Mouse (Mus musculus): ENCODE data around the gene Hist3h2ba. TPM values are rescaled to one million over a fixed set of nuclear protein-coding genes. Genes with fewer than 3 reads are reported as not detected.

The Hist3h2ba gene
- polyA plus RNA-seq, 1 experiment from 2014 or later = 17.9 TPM

GRCm38 (mm10) chr11:58917745-58918366, 30.9 kb upstream of the Hist3h2ba start, which contains the start of gene Btnl10:
Gene Btnl10 (plus strand): TSS chr11:58917908.
- Histone ChIP-seq H3K36me3 (ENCODE audit: control insufficient read depth, insufficient read depth) (peaks cover 17% of the 10 kb centered on the region), H3K27me3 (ENCODE audit: control insufficient read depth, insufficient read depth, low read depth, low read length) (no peaks in the 10 kb centered on the region), H3K9ac (ENCODE audit: low read depth, low read length) (peak within 1 kb of the TSS; percentile 78), H3K4me3 (ENCODE audit: low read depth, low read length) (peak within 1 kb of the TSS; percentile 69), H3K9me3 (replicated peaks; ENCODE audit: control insufficient read depth, low read length) (no peaks in the 10 kb centered on the region), H3K4me2 (ENCODE audit: low read depth, low read length) (peak within 1 kb of the TSS; percentile 76), H3K4me1 (ENCODE audit: control insufficient read depth, low read depth, low read length) (peaks cover 52% of the 10 kb centered on the region), H3K27ac (ENCODE audit: low read length) (peak within 1 kb of the TSS; percentile 94)
- ATAC-seq (ENCODE audit: low read depth) = peak; percentile 85
- WGBS (ENCODE audit: insufficient replicate concordance) = 32% methylated on average over 12 of the region's 12 CpGs

DNA sequence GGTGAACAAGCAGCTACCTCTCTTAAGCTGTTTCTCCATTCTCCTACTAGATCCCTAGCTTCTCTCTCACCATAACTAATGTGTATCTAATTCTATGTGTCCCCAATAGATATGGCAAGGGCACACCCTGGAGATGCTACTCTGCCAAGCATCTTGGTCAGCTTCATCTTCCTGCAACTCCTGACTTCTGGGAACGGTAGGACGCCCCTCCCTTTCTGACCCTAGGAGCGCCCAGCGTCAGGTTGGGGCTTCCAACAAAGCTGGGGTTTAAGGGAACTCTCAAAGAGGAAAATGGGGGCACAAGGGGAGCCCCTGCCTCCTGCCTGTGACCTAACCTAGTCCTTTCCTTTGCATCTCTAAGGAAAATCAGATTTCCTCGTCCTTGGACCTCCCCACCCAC, 30.0 kb upstream of the Hist3h2ba start:
- peaks cover 43% of the 10 kb centered on the region for H3K4me1 ChIP-seq (ENCODE audit: control insufficient read depth, low read depth, low read length)
- H3K9me3 ChIP-seq (replicated peaks; ENCODE audit: control insufficient read depth, low read length) = no peaks in the 10 kb centered on the region
- H3K36me3 ChIP-seq (ENCODE audit: control insufficient read depth, insufficient read depth) = peaks cover 19% of the 10 kb centered on the region
- ATAC-seq (ENCODE audit: low read depth) = no peak
- WGBS (ENCODE audit: insufficient replicate concordance) = 33% methylated on average over 5 of the region's 5 CpGs
- peak overlapping the region; percentile 69 for H3K4me3 ChIP-seq (ENCODE audit: low read depth, low read length)
- peak overlapping the region; percentile 78 for H3K9ac ChIP-seq (ENCODE audit: low read depth, low read length)
- peak overlapping the region; percentile 76 for H3K4me2 ChIP-seq (ENCODE audit: low read depth, low read length)
- peak overlapping the region; percentile 94 for H3K27ac ChIP-seq (ENCODE audit: low read length)
- no peaks in the 10 kb centered on the region for H3K27me3 ChIP-seq (ENCODE audit: control insufficient read depth, insufficient read depth, low read depth, low read length)

- Histone ChIP-seq H3K4me1 (ENCODE audit: control insufficient read depth, low read depth, low read length) (peaks cover 14% of the 10 kb centered on the region), H3K4me2 (ENCODE audit: low read depth, low read length) (no peak overlapping the region), H3K27ac (ENCODE audit: low read length) (no peak overlapping the region), H3K9me3 (replicated peaks; ENCODE audit: control insufficient read depth, low read length) (no peaks in the 10 kb centered on the region), H3K4me3 (ENCODE audit: low read depth, low read length) (no peak overlapping the region), H3K9ac (ENCODE audit: low read depth, low read length) (no peak overlapping the region), H3K27me3 (ENCODE audit: control insufficient read depth, insufficient read depth, low read depth, low read length) (no peaks in the 10 kb centered on the region), H3K36me3 (ENCODE audit: control insufficient read depth, insufficient read depth) (peaks cover 19% of the 10 kb centered on the region)
- no peak for ATAC-seq (ENCODE audit: low read depth)
- WGBS (ENCODE audit: insufficient replicate concordance) = 82% methylated on average over 9 of the region's 9 CpGs
Measured at GRCm38 (mm10) chr11:58922420-58922819, 26.3 kb upstream of the Hist3h2ba start.

DNA sequence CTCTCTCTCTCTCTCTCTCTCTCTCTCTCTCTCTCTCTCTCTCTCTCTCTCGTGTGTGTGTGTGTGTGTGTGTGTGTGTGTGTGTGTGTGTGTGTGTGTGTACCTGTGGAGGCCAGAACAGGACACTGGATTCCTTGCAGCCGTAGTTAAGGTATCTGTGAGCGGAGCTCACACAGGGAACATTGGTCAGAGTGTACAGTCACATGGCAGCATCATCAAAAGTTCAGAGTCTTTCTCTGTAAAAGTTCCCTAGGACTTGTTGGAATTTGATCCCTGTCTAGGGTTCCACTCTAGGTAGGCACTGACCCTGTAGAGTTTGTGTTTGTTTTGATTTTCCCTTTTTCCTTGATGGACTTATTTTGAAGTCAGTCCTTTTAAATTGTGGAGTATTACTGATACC, 22.1 kb upstream of the Hist3h2ba start:
- H3K9me3 ChIP-seq (replicated peaks; ENCODE audit: control insufficient read depth, low read length) = no peaks in the 10 kb centered on the region
- peaks cover 16% of the 10 kb centered on the region for H3K36me3 ChIP-seq (ENCODE audit: control insufficient read depth, insufficient read depth)
- peaks cover 37% of the 10 kb centered on the region for H3K4me1 ChIP-seq (ENCODE audit: control insufficient read depth, low read depth, low read length)
- H3K27ac ChIP-seq (ENCODE audit: low read length) = no peak overlapping the region
- WGBS (ENCODE audit: insufficient replicate concordance) = 61% methylated on average over 2 of the region's 3 CpGs
- H3K4me3 ChIP-seq (ENCODE audit: low read depth, low read length) = no peak overlapping the region
- no peak overlapping the region for H3K9ac ChIP-seq (ENCODE audit: low read depth, low read length)
- ATAC-seq (ENCODE audit: low read depth) = 0 out of 2 replicates have a peak, but pooled peaks have one; percentile 15
- H3K4me2 ChIP-seq (ENCODE audit: low read depth, low read length) = no peak overlapping the region
- H3K27me3 ChIP-seq (ENCODE audit: control insufficient read depth, insufficient read depth, low read depth, low read length) = no peaks in the 10 kb centered on the region

DNA sequence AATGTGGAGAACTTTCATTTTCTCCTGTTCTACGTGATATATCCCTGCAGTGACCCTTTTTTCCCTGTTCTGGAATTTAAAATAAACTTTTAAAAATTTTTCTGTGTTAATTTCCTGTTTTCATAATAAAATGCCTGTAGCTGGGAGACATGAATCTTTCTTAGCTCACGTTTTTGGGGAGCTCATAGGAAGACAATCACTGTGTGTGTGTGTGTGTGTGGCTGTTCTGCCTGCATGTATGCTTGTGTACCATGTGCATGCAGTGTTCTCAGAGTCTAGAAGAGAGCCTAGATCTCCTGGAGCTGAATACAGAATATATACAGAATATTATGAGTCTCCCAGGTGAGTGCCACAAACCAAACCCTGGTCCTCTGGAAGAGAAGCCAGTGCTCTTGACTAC, 21.7 kb upstream of the Hist3h2ba start:
- H3K36me3 ChIP-seq (ENCODE audit: control insufficient read depth, insufficient read depth) = peaks cover 16% of the 10 kb centered on the region
- 57% methylated on average over 2 of the region's 2 CpGs for WGBS (ENCODE audit: insufficient replicate concordance)
- no peak overlapping the region for H3K9ac ChIP-seq (ENCODE audit: low read depth, low read length)
- no peak for ATAC-seq (ENCODE audit: low read depth)
- H3K9me3 ChIP-seq (replicated peaks; ENCODE audit: control insufficient read depth, low read length) = no peaks in the 10 kb centered on the region
- peak overlapping the region; percentile 25 for H3K27ac ChIP-seq (ENCODE audit: low read length)
- no peak overlapping the region for H3K4me3 ChIP-seq (ENCODE audit: low read depth, low read length)
- H3K4me1 ChIP-seq (ENCODE audit: control insufficient read depth, low read depth, low read length) = peaks cover 37% of the 10 kb centered on the region
- no peaks in the 10 kb centered on the region for H3K27me3 ChIP-seq (ENCODE audit: control insufficient read depth, insufficient read depth, low read depth, low read length)
- H3K4me2 ChIP-seq (ENCODE audit: low read depth, low read length) = 0 out of 2 replicates have a peak overlapping the region, but pooled peaks have one; percentile 66

GRCm38 (mm10) chr11:58927790-58928651, 20.7 kb upstream of the Hist3h2ba start:
- H3K36me3 ChIP-seq (ENCODE audit: control insufficient read depth, insufficient read depth) = peaks cover 8% of the 10 kb centered on the region
- peak overlapping the region; percentile 74 for H3K27ac ChIP-seq (ENCODE audit: low read length)
- peaks cover 37% of the 10 kb centered on the region for H3K4me1 ChIP-seq (ENCODE audit: control insufficient read depth, low read depth, low read length)
- peak overlapping the region; percentile 62 for H3K9ac ChIP-seq (ENCODE audit: low read depth, low read length)
- no peaks in the 10 kb centered on the region for H3K27me3 ChIP-seq (ENCODE audit: control insufficient read depth, insufficient read depth, low read depth, low read length)
- H3K9me3 ChIP-seq (replicated peaks; ENCODE audit: control insufficient read depth, low read length) = no peaks in the 10 kb centered on the region
- H3K4me2 ChIP-seq (ENCODE audit: low read depth, low read length) = peak overlapping the region; percentile 66
- WGBS (ENCODE audit: insufficient replicate concordance) = 1% methylated on average over 20 of the region's 20 CpGs
- peak; percentile 76 for ATAC-seq (ENCODE audit: low read depth)
- H3K4me3 ChIP-seq (ENCODE audit: low read depth, low read length) = peak overlapping the region; percentile 57

DNA sequence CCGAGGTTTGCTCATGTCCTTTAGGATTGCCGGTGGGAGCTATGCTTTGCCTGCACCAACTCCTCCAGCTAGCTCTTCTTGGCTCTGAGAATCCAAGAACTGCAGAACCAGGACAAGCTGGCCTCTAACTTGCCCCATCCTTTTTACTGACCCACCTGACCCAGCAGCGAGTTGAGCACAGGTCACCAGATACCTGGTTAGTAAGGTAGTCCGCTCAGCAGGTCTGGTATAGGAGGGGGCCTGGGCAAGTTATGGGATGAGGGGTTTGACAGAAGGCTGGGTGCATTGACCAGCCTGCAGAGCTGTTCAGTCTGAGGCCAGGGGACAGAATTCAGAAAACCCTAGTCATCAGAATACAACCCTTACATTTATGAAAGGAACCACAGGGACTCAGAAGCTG, 19.7 kb upstream of the Hist3h2ba start:
- Histone ChIP-seq H3K4me3 (ENCODE audit: low read depth, low read length) (no peak overlapping the region), H3K9ac (ENCODE audit: low read depth, low read length) (no peak overlapping the region), H3K27ac (ENCODE audit: low read length) (no peak overlapping the region; the same call in 1 of the 2 replicates), H3K36me3 (ENCODE audit: control insufficient read depth, insufficient read depth) (peaks cover 18% of the 10 kb centered on the region), H3K9me3 (replicated peaks; ENCODE audit: control insufficient read depth, low read length) (no peaks in the 10 kb centered on the region), H3K27me3 (ENCODE audit: control insufficient read depth, insufficient read depth, low read depth, low read length) (no peaks in the 10 kb centered on the region), H3K4me1 (ENCODE audit: control insufficient read depth, low read depth, low read length) (peaks cover 37% of the 10 kb centered on the region), H3K4me2 (ENCODE audit: low read depth, low read length) (no peak overlapping the region)
- no peak for ATAC-seq (ENCODE audit: low read depth)
- WGBS (ENCODE audit: insufficient replicate concordance) = 63% methylated on average over 4 of the region's 4 CpGs

GRCm38 (mm10) chr11:58929641-58930040, 19.1 kb upstream of the Hist3h2ba start:
- H3K4me1 ChIP-seq (ENCODE audit: control insufficient read depth, low read depth, low read length) = peaks cover 37% of the 10 kb centered on the region
- peak overlapping the region; percentile 19 for H3K9ac ChIP-seq (ENCODE audit: low read depth, low read length)
- H3K36me3 ChIP-seq (ENCODE audit: control insufficient read depth, insufficient read depth) = peaks cover 19% of the 10 kb centered on the region
- WGBS (ENCODE audit: insufficient replicate concordance) = 52% methylated on average over 3 of the region's 3 CpGs
- no peaks in the 10 kb centered on the region for H3K27me3 ChIP-seq (ENCODE audit: control insufficient read depth, insufficient read depth, low read depth, low read length)
- no peaks in the 10 kb centered on the region for H3K9me3 ChIP-seq (replicated peaks; ENCODE audit: control insufficient read depth, low read length)
- no peak for ATAC-seq (ENCODE audit: low read depth)
- no peak overlapping the region for H3K4me2 ChIP-seq (ENCODE audit: low read depth, low read length)
- H3K4me3 ChIP-seq (ENCODE audit: low read depth, low read length) = no peak overlapping the region
- peak overlapping the region; percentile 63 for H3K27ac ChIP-seq (ENCODE audit: low read length)

GRCm38 (mm10) chr11:58930254-58930653, 18.5 kb upstream of the Hist3h2ba start:
- Histone ChIP-seq H3K4me1 (ENCODE audit: control insufficient read depth, low read depth, low read length) (peaks cover 37% of the 10 kb centered on the region), H3K4me3 (ENCODE audit: low read depth, low read length) (no peak overlapping the region), H3K4me2 (ENCODE audit: low read depth, low read length) (no peak overlapping the region; the same call in 1 of the 2 replicates), H3K9ac (ENCODE audit: low read depth, low read length) (0 out of 2 replicates have a peak overlapping the region, but pooled peaks have one; percentile 19), H3K27me3 (ENCODE audit: control insufficient read depth, insufficient read depth, low read depth, low read length) (no peaks in the 10 kb centered on the region), H3K9me3 (replicated peaks; ENCODE audit: control insufficient read depth, low read length) (no peaks in the 10 kb centered on the region), H3K27ac (ENCODE audit: low read length) (peak overlapping the region; percentile 63), H3K36me3 (ENCODE audit: control insufficient read depth, insufficient read depth) (peaks cover 19% of the 10 kb centered on the region)
- WGBS (ENCODE audit: insufficient replicate concordance) = 27% methylated on average over 3 of the region's 3 CpGs
- ATAC-seq (ENCODE audit: low read depth) = peak; percentile 53

All from liver, embryonic 16.5 days (tissue).